7 mouse cellular contexts compared by ENCODE assay signal in genomic region chr5:113724446-113724845, GRCm38 (mm10). TPM values are rescaled to one million over a fixed set of nuclear protein-coding genes. Genes with fewer than 3 reads are reported as not detected.
A peak's percentile ranks its signal among the peaks of the same experiment; 100 is the strongest.
DNase-seq lines count a peak whose midpoint lies in the region; ATAC-seq and TF ChIP-seq lines count a peak whose summit lies in the region.

1700069L16Rik (minus strand) TSS chr5:113724772.

- H3K4me1 ChIP-seq in intestine, embryonic 16.5 days (ENCODE audit: control insufficient read depth, insufficient read depth, low read length), result no peaks in the 10 kb centered on the region
- peaks cover 8% of the 10 kb centered on the region for H3K4me1 ChIP-seq in midbrain, embryonic 14.5 days (ENCODE audit: control insufficient read depth, insufficient read depth, low read length)
- no peaks in the 10 kb centered on the region for H3K4me1 ChIP-seq in spleen, adult 2 months (ENCODE audit: control insufficient read depth, insufficient read depth, insufficient read length)

- no peak within 1 kb of the TSS for H3K9ac ChIP-seq in intestine, embryonic 16.5 days (ENCODE audit: low read depth, low read length)
- no peak within 1 kb of the TSS for H3K9ac ChIP-seq in midbrain, embryonic 14.5 days (replicated peaks; ENCODE audit: low read length)

- no peak within 1 kb of the TSS for H3K4me2 ChIP-seq in intestine, embryonic 16.5 days (ENCODE audit: low read depth, low read length)
- H3K4me2 ChIP-seq in midbrain, embryonic 14.5 days (ENCODE audit: low read length), result no peak within 1 kb of the TSS

- H3K4me3 ChIP-seq in intestine, embryonic 16.5 days (ENCODE audit: low read length), result no peak within 1 kb of the TSS
- no peak within 1 kb of the TSS for H3K4me3 ChIP-seq in midbrain, embryonic 14.5 days (replicated peaks; ENCODE audit: low read depth, low read length)
- no peak within 1 kb of the TSS for H3K4me3 ChIP-seq in spleen, adult 2 months (ENCODE audit: extremely low read depth, insufficient read depth, insufficient read length)

- intact Hi-C loops in gastrocnemius, postnatal 14 days (cut with DNase I; ENCODE audit: low total_unique reads), result loop anchor here (2.0 to 5.0 kb wide), 2 partner anchors 137 to 254 kb away; no protein-coding TSS in a partner anchor
- intact Hi-C loops in left cerebral cortex, postnatal 14 days (cut with DNase I), result loop anchor here (1.0 to 5.0 kb wide), 3 partner anchors 137 to 358 kb away; no protein-coding TSS in a partner anchor

- DNase-seq in adrenal gland, adult 2 months, result peak; percentile 72
- DNase-seq in gastrocnemius, postnatal 14 days, result peak; percentile 76
- peak; percentile 87 to 94 for DNase-seq in left cerebral cortex, postnatal 14 days (ENCODE audit: low spot score in 2 of 2)
- DNase-seq in midbrain, embryonic 14.5 days, result peak; percentile 95
- peak; percentile 33 to 64 for DNase-seq in spleen, adult 2 months (ENCODE audit: low read depth in 1 of 2, low spot score in 2 of 2)

- no peaks in the 10 kb centered on the region for H3K9me3 ChIP-seq in intestine, embryonic 16.5 days (ENCODE audit: control insufficient read depth, low read length)
- H3K9me3 ChIP-seq in midbrain, embryonic 14.5 days (ENCODE audit: control insufficient read depth, low read length), result no peaks in the 10 kb centered on the region

- WGBS in intestine, embryonic 16.5 days, result 4% methylated on average over 15 of the region's 15 CpGs
- 5% methylated on average over 15 of the region's 15 CpGs for WGBS in midbrain, embryonic 14.5 days
- 5% methylated on average over 15 of the region's 15 CpGs for WGBS in spleen, adult 2 months

- H3K27ac ChIP-seq in intestine, embryonic 16.5 days (ENCODE audit: low read length), result no peak within 1 kb of the TSS
- H3K27ac ChIP-seq in midbrain, embryonic 14.5 days (replicated peaks; ENCODE audit: low read depth, low read length), result no peak within 1 kb of the TSS
- no peak within 1 kb of the TSS for H3K27ac ChIP-seq in spleen, adult 2 months (ENCODE audit: insufficient read depth, low read length)

- ATAC-seq in common myeloid progenitor, adult 5-6 weeks (replicated peaks; ENCODE audit: low read depth, poor library complexity, severe bottlenecking), result peak; percentile 76; the same call in 1 of the 2 replicates
- ATAC-seq in intestine, embryonic 16.5 days, result peak; percentile 36; the same call in 1 of the 2 replicates
- 0 out of 2 replicates have a peak, but pooled peaks have one; percentile 20 for ATAC-seq in midbrain, embryonic 14.5 days (ENCODE audit: low FRiP score, low TSS enrichment)

- TF ChIP-seq CTCF in spleen, adult 2 months (IDR thresholded peaks at IDR 0.05; ENCODE audit: extremely low read depth, insufficient read depth, insufficient read length, insufficient replicate concordance), result peak; percentile 82; the same call in 1 of the 2 replicates

- no peak for TF ChIP-seq POLR2A in spleen, adult 2 months (IDR thresholded peaks at IDR 0.05; ENCODE audit: low read depth, low read length)

- H3K27me3 ChIP-seq in intestine, embryonic 16.5 days (replicated peaks; ENCODE audit: control insufficient read depth, insufficient read depth, low read length), result no peaks in the 10 kb centered on the region
- no peaks in the 10 kb centered on the region for H3K27me3 ChIP-seq in midbrain, embryonic 14.5 days (ENCODE audit: control insufficient read depth, insufficient read depth, low read length)
- H3K27me3 ChIP-seq in spleen, adult 2 months (ENCODE audit: control insufficient read depth, insufficient read depth, low read length), result no peaks in the 10 kb centered on the region

- no peaks in the 10 kb centered on the region for H3K36me3 ChIP-seq in intestine, embryonic 16.5 days (ENCODE audit: control insufficient read depth, insufficient read depth, low read length)
- no peaks in the 10 kb centered on the region for H3K36me3 ChIP-seq in midbrain, embryonic 14.5 days (ENCODE audit: control insufficient read depth, insufficient read depth, low read length)
- no peaks in the 10 kb centered on the region for H3K36me3 ChIP-seq in spleen, adult 2 months (ENCODE audit: control insufficient read depth, insufficient read depth, low read length)

RNA-seq across cellular contexts. Expression of gene 1700069L16Rik, which starts in this region (rescaled TPM):
- not detected for total RNA-seq in adrenal gland, adult 2 months (2021)
- polyA plus RNA-seq in adrenal gland, adult 2 months (2012; rRNA removed), result not detected in 2 replicates
- not detected in 2 replicates for total RNA-seq in common myeloid progenitor, adult 5-6 weeks (2017)
- total RNA-seq in gastrocnemius, postnatal 14 days (2021), result not detected
- not detected in 2 replicates for polyA plus RNA-seq in intestine, embryonic 16.5 days (2015; fragmentation: Nextera tagmentation; extraction: Ambion mirVana)
- total RNA-seq in left cerebral cortex, postnatal 14 days (2021), result not detected
- polyA plus RNA-seq in midbrain, embryonic 14.5 days (2014; fragmentation: Nextera tagmentation; extraction: Ambion mirVana), result not detected in 2 replicates
- not detected in 2 replicates for polyA plus RNA-seq in spleen, adult 2 months (2012; rRNA removed)

Comparison
In these comparisons a context has a peak if more than half of its experiments do, and no peak if none do; other contexts are left out.
1. Peak in DNase-seq in adrenal gland, adult 2 months; RNA of the gene not detected or under 1 TPM.
2. Peak in ATAC-seq in common myeloid progenitor, adult 5-6 weeks; RNA of the gene not detected or under 1 TPM.
3. Peak in DNase-seq in gastrocnemius, postnatal 14 days; RNA of the gene not detected or under 1 TPM.
4. Peak in ATAC-seq in intestine, embryonic 16.5 days; RNA of the gene not detected or under 1 TPM.
5. Peak in DNase-seq in left cerebral cortex, postnatal 14 days; RNA of the gene not detected or under 1 TPM.
6. Peak in DNase-seq and ATAC-seq in midbrain, embryonic 14.5 days; RNA of the gene not detected or under 1 TPM.
7. Peak in DNase-seq in spleen, adult 2 months; RNA of the gene not detected or under 1 TPM.
8. ATAC-seq: peak in every context shown above with its lines; median percentile 76 in common myeloid progenitor, adult 5-6 weeks; 36 in intestine, embryonic 16.5 days; 20 in midbrain, embryonic 14.5 days.